Mouse (Mus musculus) CD4-positive naive resting alpha-beta T cell, adult 76 days (primary cell): ENCODE measurements around the gene 1700034I23Rik. TPM values are rescaled to one million over a fixed set of nuclear protein-coding genes. Genes with fewer than 3 reads are reported as not detected.

Experiments
- total RNA-seq: library from RNA; stranded (reverse); gene quantifications from one replicate; pipeline ENCODE4 v1.2.4, GENCODE M21; 2023

The 1700034I23Rik gene
- not detected for total RNA-seq

GRCm38 (mm10) chr3:40902443-40902842 lies at the start of gene 1700034I23Rik:
Gene 1700034I23Rik, minus strand, starts transcription at chr3:40902543.

DNA sequence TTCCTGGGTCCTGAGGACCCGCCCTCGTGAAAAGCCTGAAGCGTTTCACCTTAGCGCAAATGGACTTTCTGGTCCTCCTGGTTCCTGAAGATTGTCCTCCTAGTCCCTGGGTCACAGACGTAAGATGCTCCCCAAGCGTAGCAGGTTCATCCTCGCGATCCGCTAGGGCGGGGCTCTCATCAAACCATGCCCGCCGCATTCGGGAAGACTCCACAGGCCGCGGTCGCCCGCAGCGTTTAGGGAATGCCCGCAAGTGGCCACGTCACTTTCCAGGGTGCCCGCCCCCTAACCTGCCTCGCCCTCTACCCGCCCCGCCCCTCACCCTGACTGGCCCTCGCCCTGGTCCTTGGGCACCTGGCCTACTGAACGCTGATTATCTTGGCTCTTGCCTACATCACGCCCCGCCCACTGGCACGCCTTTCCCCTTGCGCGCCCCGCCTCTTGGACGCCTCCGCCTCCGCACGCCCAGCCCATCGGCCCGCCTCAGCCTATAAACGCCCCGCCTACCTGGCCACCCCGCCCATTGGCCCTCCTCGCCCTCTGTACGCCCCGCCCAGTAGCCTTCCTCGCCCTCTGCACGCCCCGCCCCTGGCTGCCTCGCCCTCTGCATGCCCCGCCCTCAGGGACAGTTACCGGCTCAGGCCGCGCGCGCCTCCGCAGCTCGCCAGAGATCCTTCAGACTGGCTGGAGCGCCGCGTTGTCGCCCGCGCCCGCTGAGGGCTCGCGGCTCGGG lies 47.0 kb upstream of the 1700034I23Rik start, which contains the start of gene Larp1b:
Gene Larp1b (plus strand): TSS at position 659 of the 733 bp plus-strand sequence.

Other genes starting within 250 kb of the 1700034I23Rik start
- gene Slc25a31, start 193.7 kb downstream of the 1700034I23Rik start, total RNA-seq, result not detected
- gene Hspa4l, start 158.0 kb downstream of the 1700034I23Rik start, total RNA-seq, result 38.0 TPM
- gene Plk4, start 102.5 kb downstream of the 1700034I23Rik start, total RNA-seq, result 20.9 TPM
- gene Mfsd8, start 55.7 kb downstream of the 1700034I23Rik start, total RNA-seq, result 13.0 TPM
- gene Abhd18, start 55.6 kb downstream of the 1700034I23Rik start, total RNA-seq, result 8.7 TPM
- 21.1 TPM for gene Larp1b, start 47.3 kb upstream of the 1700034I23Rik start, total RNA-seq
- 33.5 TPM for gene Pgrmc2, start 180.5 kb upstream of the 1700034I23Rik start, total RNA-seq